Mouse (Mus musculus) embryonic facial prominence, embryonic 10.5 days (tissue): ENCODE data around the gene Pom121l2. TPM values are rescaled to one million over a fixed set of nuclear protein-coding genes. Genes with fewer than 3 reads are reported as not detected.

ENCODE experiments used
- DNase-seq: peaks from one replicate; pipeline ENCODE4 v3.0.0-alpha.2; 2017; ENCODE audit warnings: low spot score
- H3K27ac ChIP-seq: fragments of 300-500 bp; sonication (generic); replicated peaks from 2 replicates; pipeline ENCODE4 v1.5.1; 2016; ENCODE audit warnings: mild to moderate bottlenecking
- H3K27me3 ChIP-seq: fragments of 300-500 bp; sonication (generic); replicated peaks from 2 replicates; pipeline ENCODE4 v1.6.1; 2016; ENCODE audit warnings: low read depth, mild to moderate bottlenecking; ENCODE audit not compliant: poor library complexity, severe bottlenecking
- H3K36me3 ChIP-seq: fragments of 300-500 bp; sonication (generic); replicated peaks from 2 replicates; pipeline ENCODE4 v1.6.1; 2016; ENCODE audit warnings: mild to moderate bottlenecking, moderate library complexity
- H3K4me1 ChIP-seq: fragments of 300-500 bp; sonication (generic); 2 replicates; pipeline ENCODE4 v1.6.1; 2016
- H3K4me3 ChIP-seq: fragments of 300-500 bp; sonication (generic); 2 replicates; pipeline ENCODE4 v1.5.1; 2016; ENCODE audit warnings: mild to moderate bottlenecking, moderate library complexity
- H3K9me3 ChIP-seq: fragments of 300-500 bp; sonication (generic); 2 replicates; pipeline ENCODE4 v1.6.1; 2016; ENCODE audit warnings: mild to moderate bottlenecking
- WGBS: fragments of 180-500 bp; shearing (Covaris S2); methylation state at CpG from one replicate; pipeline ENCODE4 v1.1.7; 2016; 5-methylcytosine and 5-hydroxymethylcytosine counted together
- polyA plus RNA-seq: library from polyadenylated mRNA; unstranded; fragments of >200 nt; fragmentation: Nextera tagmentation; extraction: Ambion mirVana; gene quantifications from 2 replicates; pipeline ENCODE4 v1.2.1, GENCODE M21; 2016

The Pom121l2 gene
- polyA plus RNA-seq, 1 experiment from 2014 or later = 0.06 TPM

- H3K9me3 ChIP-seq = no peaks in the 10 kb centered on the region
- peak; percentile 39 for DNase-seq
- H3K27ac ChIP-seq = no peak overlapping the region
- H3K36me3 ChIP-seq = no peaks in the 10 kb centered on the region
- peaks cover 66% of the 10 kb centered on the region for H3K27me3 ChIP-seq
- H3K4me3 ChIP-seq = peak overlapping the region; percentile 59
- WGBS = under 1% methylated on average over 13 of the region's 13 CpGs
- H3K4me1 ChIP-seq = peaks cover 35% of the 10 kb centered on the region
Measured at GRCm38 (mm10) chr13:21996840-21997185, 15.8 kb downstream of the Pom121l2 start.

GRCm38 (mm10) chr13:21997201-21997820 is 16.3 kb downstream of the Pom121l2 start:
- no peaks in the 10 kb centered on the region for H3K9me3 ChIP-seq
- peaks cover 71% of the 10 kb centered on the region for H3K27me3 ChIP-seq
- under 1% methylated on average over 21 of the region's 21 CpGs for WGBS
- H3K4me1 ChIP-seq = peaks cover 35% of the 10 kb centered on the region
- H3K27ac ChIP-seq = no peak overlapping the region
- no peaks in the 10 kb centered on the region for H3K36me3 ChIP-seq
- peak; percentile 30 for DNase-seq
- H3K4me3 ChIP-seq = peak overlapping the region; percentile 59

GRCm38 (mm10) chr13:21997821-21998220 is 16.8 kb downstream of the Pom121l2 start:
- WGBS = 8% methylated on average over 4 of the region's 4 CpGs
- Histone ChIP-seq H3K36me3 (no peaks in the 10 kb centered on the region), H3K9me3 (no peaks in the 10 kb centered on the region), H3K4me1 (peaks cover 35% of the 10 kb centered on the region), H3K27me3 (peaks cover 76% of the 10 kb centered on the region), H3K27ac (no peak overlapping the region), H3K4me3 (peak overlapping the region; percentile 59)
- no peak for DNase-seq

- no peaks in the 10 kb centered on the region for H3K9me3 ChIP-seq
- WGBS = 22% methylated on average over 3 of the region's 3 CpGs
- no peak overlapping the region for H3K4me3 ChIP-seq
- H3K27me3 ChIP-seq = peaks cover 82% of the 10 kb centered on the region
- H3K36me3 ChIP-seq = no peaks in the 10 kb centered on the region
- peaks cover 35% of the 10 kb centered on the region for H3K4me1 ChIP-seq
- H3K27ac ChIP-seq = no peak overlapping the region
- no peak for DNase-seq
Measured at GRCm38 (mm10) chr13:21998412-21998811, 17.4 kb downstream of the Pom121l2 start.

GRCm38 (mm10) chr13:21999147-21999546 is 18.2 kb downstream of the Pom121l2 start:
- no peak overlapping the region for H3K4me3 ChIP-seq
- no peaks in the 10 kb centered on the region for H3K9me3 ChIP-seq
- WGBS = 26% methylated on average over 4 of the region's 4 CpGs
- peaks cover 35% of the 10 kb centered on the region for H3K4me1 ChIP-seq
- DNase-seq = no peak
- H3K27me3 ChIP-seq = peaks cover 89% of the 10 kb centered on the region
- no peaks in the 10 kb centered on the region for H3K36me3 ChIP-seq
- no peak overlapping the region for H3K27ac ChIP-seq

- Histone ChIP-seq H3K9me3 (no peaks in the 10 kb centered on the region), H3K27ac (no peak overlapping the region), H3K36me3 (no peaks in the 10 kb centered on the region), H3K4me3 (no peak overlapping the region), H3K4me1 (peaks cover 25% of the 10 kb centered on the region), H3K27me3 (peaks cover 100% of the 10 kb centered on the region)
- 53% methylated on average over 2 of the region's 2 CpGs for WGBS
- no peak for DNase-seq
Measured at GRCm38 (mm10) chr13:22001346-22001745, 20.4 kb downstream of the Pom121l2 start.

- Histone ChIP-seq H3K4me1 (peaks cover 27% of the 10 kb centered on the region), H3K4me3 (no peak overlapping the region), H3K27ac (no peak overlapping the region), H3K36me3 (no peaks in the 10 kb centered on the region), H3K9me3 (no peaks in the 10 kb centered on the region), H3K27me3 (peaks cover 100% of the 10 kb centered on the region)
- no peak for DNase-seq
- 19% methylated on average over 5 of the region's 5 CpGs for WGBS
Measured at GRCm38 (mm10) chr13:22001823-22002222, 20.8 kb downstream of the Pom121l2 start.

- peak; percentile 75 for DNase-seq
- peaks cover 100% of the 10 kb centered on the region for H3K27me3 ChIP-seq
- no peaks in the 10 kb centered on the region for H3K9me3 ChIP-seq
- H3K4me3 ChIP-seq = peak overlapping the region; percentile 71
- H3K27ac ChIP-seq = no peak overlapping the region
- under 1% methylated on average over 45 of the region's 45 CpGs for WGBS
- H3K4me1 ChIP-seq = peaks cover 23% of the 10 kb centered on the region
- H3K36me3 ChIP-seq = no peaks in the 10 kb centered on the region
Measured at GRCm38 (mm10) chr13:22005605-22006333, 24.8 kb downstream of the Pom121l2 start.

GRCm38 (mm10) chr13:22006334-22007120 is 25.5 kb downstream of the Pom121l2 start:
- no peaks in the 10 kb centered on the region for H3K9me3 ChIP-seq
- 0 out of 2 replicates have a peak overlapping the region, but pooled peaks have one; percentile 24 for H3K27ac ChIP-seq
- DNase-seq = peak; percentile 79
- under 1% methylated on average over 38 of the region's 38 CpGs for WGBS
- peaks cover 100% of the 10 kb centered on the region for H3K27me3 ChIP-seq
- peak overlapping the region; percentile 71 for H3K4me3 ChIP-seq
- peaks cover 23% of the 10 kb centered on the region for H3K4me1 ChIP-seq
- H3K36me3 ChIP-seq = no peaks in the 10 kb centered on the region

- peaks cover 23% of the 10 kb centered on the region for H3K4me1 ChIP-seq
- no peaks in the 10 kb centered on the region for H3K36me3 ChIP-seq
- no peaks in the 10 kb centered on the region for H3K9me3 ChIP-seq
- WGBS = 2% methylated on average over 18 of the region's 18 CpGs
- H3K27me3 ChIP-seq = peaks cover 100% of the 10 kb centered on the region
- H3K4me3 ChIP-seq = peak overlapping the region; percentile 71
- no peak for DNase-seq
- H3K27ac ChIP-seq = no peak overlapping the region
Measured at GRCm38 (mm10) chr13:22007121-22007510, 26.1 kb downstream of the Pom121l2 start.

- Histone ChIP-seq H3K4me1 (peaks cover 23% of the 10 kb centered on the region), H3K4me3 (no peak overlapping the region)
Measured at GRCm38 (mm10) chr13:22007872-22008271, 26.9 kb downstream of the Pom121l2 start.

GRCm38 (mm10) chr13:22008707-22009106 is 27.7 kb downstream of the Pom121l2 start:
- Histone ChIP-seq H3K4me1 (peaks cover 23% of the 10 kb centered on the region), H3K4me3 (no peak overlapping the region), H3K9me3 (no peaks in the 10 kb centered on the region), H3K36me3 (no peaks in the 10 kb centered on the region), H3K27ac (no peak overlapping the region), H3K27me3 (peaks cover 100% of the 10 kb centered on the region)
- 75% methylated on average over 3 of the region's 3 CpGs for WGBS
- no peak for DNase-seq

More at GRCm38 (mm10) chr13:22007872-22008271, 26.9 kb downstream of the Pom121l2 start:
- 52% methylated on average over 7 of the region's 7 CpGs for WGBS
- H3K27ac ChIP-seq = no peak overlapping the region
- no peaks in the 10 kb centered on the region for H3K36me3 ChIP-seq
- no peak for DNase-seq
- no peaks in the 10 kb centered on the region for H3K9me3 ChIP-seq
- peaks cover 100% of the 10 kb centered on the region for H3K27me3 ChIP-seq
